Mouse (Mus musculus) gastrocnemius, postnatal 4 days (tissue): Measurements from ENCODE around the gene Fgf10. TPM values are rescaled to one million over a fixed set of nuclear protein-coding genes. Genes with fewer than 3 reads are reported as not detected.

Source experiments
- DNase-seq, 2 experiments: peaks; one replicate each; pipeline ENCODE4 v3.0.0; 2021 to 2022; ENCODE audit warnings: low spot score in 2 of 2, mixed read lengths in 2 of 2
- total RNA-seq, 2 experiments: library from RNA; stranded (reverse); gene quantifications; 2 replicates each; pipeline ENCODE4 v1.2.3; 2021

The Fgf10 gene
- total RNA-seq, 2 experiments from 2014 or later, result 3.3 to 4.2 TPM

GRCm38 (mm10) chr13:118716265-118716664, 46.7 kb downstream of the Fgf10 start:
- no peak for DNase-seq

GRCm38 (mm10) chr13:118716726-118717125, 47.1 kb downstream of the Fgf10 start:
- no peak for DNase-seq

- DNase-seq, result no peak
Observed at GRCm38 (mm10) chr13:118718396-118718795, 48.8 kb downstream of the Fgf10 start.

- DNase-seq, result no peak
Observed at GRCm38 (mm10) chr13:118721668-118722067, 52.1 kb downstream of the Fgf10 start.

- no peak for DNase-seq
Observed at GRCm38 (mm10) chr13:118731850-118732552, 62.4 kb downstream of the Fgf10 start.

- DNase-seq, result no peak
Observed at GRCm38 (mm10) chr13:118739854-118740411, 70.3 kb downstream of the Fgf10 start.

GRCm38 (mm10) chr13:118742788-118743187, 73.2 kb downstream of the Fgf10 start:
- DNase-seq, result no peak

- no peak for DNase-seq
Observed at GRCm38 (mm10) chr13:118744806-118745205, 75.2 kb downstream of the Fgf10 start.

- no peak for DNase-seq
Observed at GRCm38 (mm10) chr13:118746427-118746826, 76.8 kb downstream of the Fgf10 start.

GRCm38 (mm10) chr13:118754024-118754423, 84.4 kb downstream of the Fgf10 start:
- DNase-seq, result no peak

- DNase-seq, result no peak
Observed at GRCm38 (mm10) chr13:118759021-118759420, 89.4 kb downstream of the Fgf10 start.

- DNase-seq, result no peak
Observed at GRCm38 (mm10) chr13:118762982-118763381, 93.4 kb downstream of the Fgf10 start.

- no peak for DNase-seq
Observed at GRCm38 (mm10) chr13:118772188-118772587, 102.6 kb downstream of the Fgf10 start.

- no peak for DNase-seq
Observed at GRCm38 (mm10) chr13:118775148-118775547, 105.6 kb downstream of the Fgf10 start.

GRCm38 (mm10) chr13:118779161-118779560, 109.6 kb downstream of the Fgf10 start:
- no peak for DNase-seq

GRCm38 (mm10) chr13:118791753-118792152, 122.2 kb downstream of the Fgf10 start:
- DNase-seq, result no peak

GRCm38 (mm10) chr13:118792198-118792597, 122.6 kb downstream of the Fgf10 start:
- no peak for DNase-seq

- DNase-seq, result no peak
Observed at GRCm38 (mm10) chr13:118800176-118800575, 130.6 kb downstream of the Fgf10 start.

GRCm38 (mm10) chr13:118806662-118807061, 137.1 kb downstream of the Fgf10 start:
- DNase-seq, result no peak

GRCm38 (mm10) chr13:118819785-118820184, 150.2 kb downstream of the Fgf10 start:
- no peak for DNase-seq

GRCm38 (mm10) chr13:118823113-118823512, 153.5 kb downstream of the Fgf10 start:
- DNase-seq, result no peak

- DNase-seq, result no peak
Observed at GRCm38 (mm10) chr13:118825102-118825501, 155.5 kb downstream of the Fgf10 start.
